Mouse (Mus musculus) ZHBTc4 (cell line): Measurements from ENCODE around the gene Llph.
"Not testable (repeated sequence)": the region's sequence is repeated elsewhere in the genome, so short reads cannot be mapped to it uniquely, and the experiment has no call there.

Source experiments
- DNase-seq: peaks from one replicate; pipeline ENCODE4 v3.0.0-alpha.2; 2011; ENCODE audit warnings: low read depth, low spot score

Llph gene

GRCm38 (mm10) chr10:120226871-120227661 lies at the start of gene Llph:
Gene Llph (plus strand): TSS chr10:120227070.
- DNase-seq, result peak; percentile 95

- no peak for DNase-seq
These were observed 44.0 kb upstream of the Llph start for GRCm38 (mm10) chr10:120182887-120183286.

- no peak for DNase-seq
These were observed 43.5 kb upstream of the Llph start for GRCm38 (mm10) chr10:120183342-120183741.

GRCm38 (mm10) chr10:120188513-120188912 lies 38.4 kb upstream of the Llph start:
- no peak for DNase-seq

- DNase-seq, result no peak
These were observed 37.6 kb upstream of the Llph start for GRCm38 (mm10) chr10:120189276-120189675.

GRCm38 (mm10) chr10:120189782-120190181 lies 37.1 kb upstream of the Llph start:
- DNase-seq, result no peak

- DNase-seq, result no peak
These were observed 35.7 kb upstream of the Llph start for GRCm38 (mm10) chr10:120191165-120191564.

- no peak for DNase-seq
These were observed 34.6 kb upstream of the Llph start for GRCm38 (mm10) chr10:120192278-120192677.

- no peak for DNase-seq
These were observed 33.6 kb upstream of the Llph start for GRCm38 (mm10) chr10:120193255-120193654.

- no peak for DNase-seq
These were observed 29.6 kb upstream of the Llph start for GRCm38 (mm10) chr10:120197061-120197835.

- DNase-seq, result peak; percentile 81
These were observed 25.5 kb upstream of the Llph start, which contains the start of gene Tmbim4 for GRCm38 (mm10) chr10:120201131-120201921. Gene Tmbim4 (plus strand): TSS chr10:120201590.

- DNase-seq, result peak; percentile 88
These were observed 24.9 kb upstream of the Llph start, which contains the start of gene Irak3 for GRCm38 (mm10) chr10:120201961-120202402. Gene Irak3 (minus strand): TSS chr10:120202130.

- DNase-seq, result peak; percentile 41
These were observed 24.2 kb upstream of the Llph start for GRCm38 (mm10) chr10:120202467-120203250.

GRCm38 (mm10) chr10:120204591-120205210 lies 22.2 kb upstream of the Llph start:
- DNase-seq, result peak; percentile 55

GRCm38 (mm10) chr10:120208015-120208414 lies 18.9 kb upstream of the Llph start:
- no peak for DNase-seq

- DNase-seq, result peak; percentile 91
These were observed 18.0 kb upstream of the Llph start for GRCm38 (mm10) chr10:120208575-120209538.

- no peak for DNase-seq
These were observed 17.3 kb upstream of the Llph start for GRCm38 (mm10) chr10:120209539-120209925.

- no peak for DNase-seq
These were observed 16.8 kb upstream of the Llph start for GRCm38 (mm10) chr10:120210096-120210495.

- DNase-seq, result not testable (repeated sequence)
These were observed 9.8 kb upstream of the Llph start for GRCm38 (mm10) chr10:120217099-120217498.
